Mouse (Mus musculus): ENCODE results near the gene Olfr1229.

Gene Olfr1229

DNA sequence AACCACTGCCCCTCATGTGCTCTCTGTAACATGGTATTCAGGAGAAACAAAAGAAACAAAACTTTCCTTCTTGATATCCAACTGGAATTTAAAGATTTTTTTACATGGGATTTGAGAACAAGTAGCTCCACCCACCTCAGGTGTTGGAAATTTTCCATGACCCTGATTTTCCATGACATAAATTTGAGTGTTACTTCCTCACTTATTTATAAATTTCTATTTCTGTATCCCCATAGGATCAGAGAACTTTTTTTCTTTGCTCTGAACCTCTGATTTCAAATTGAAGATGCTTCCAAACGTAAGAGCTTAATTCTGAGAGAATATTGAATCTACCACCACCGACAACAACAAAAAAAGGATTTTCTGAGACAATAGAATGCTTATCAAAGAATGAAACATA, at the start of gene Olfr1229:
Gene Olfr1229 (minus strand): TSS at position 101 of the 400 bp plus-strand sequence.
- no peak for DNase-seq

DNA sequence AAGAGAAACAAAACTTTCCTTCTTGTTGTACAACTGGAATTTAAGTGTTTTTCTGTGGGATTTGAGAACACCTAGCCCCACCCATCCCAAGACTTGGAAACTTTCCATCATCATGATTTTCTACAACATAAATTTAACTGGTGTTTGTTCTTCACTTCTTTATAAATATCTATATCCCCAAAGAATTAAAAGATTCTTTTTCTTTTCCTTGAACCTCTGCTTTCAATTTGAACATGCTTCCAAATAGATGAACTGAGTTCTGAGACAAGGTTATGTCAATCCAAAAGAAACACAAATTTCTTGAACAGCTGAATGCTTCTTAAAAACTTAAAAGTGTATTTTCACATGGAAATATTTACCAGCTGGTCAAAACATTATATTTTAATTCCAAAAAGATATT, 41.8 kb upstream of the Olfr1229 start, which contains the start of gene Olfr1232:
Gene Olfr1232 (minus strand): TSS at position 101 of the 400 bp plus-strand sequence.
- DNase-seq = no peak

DNA sequence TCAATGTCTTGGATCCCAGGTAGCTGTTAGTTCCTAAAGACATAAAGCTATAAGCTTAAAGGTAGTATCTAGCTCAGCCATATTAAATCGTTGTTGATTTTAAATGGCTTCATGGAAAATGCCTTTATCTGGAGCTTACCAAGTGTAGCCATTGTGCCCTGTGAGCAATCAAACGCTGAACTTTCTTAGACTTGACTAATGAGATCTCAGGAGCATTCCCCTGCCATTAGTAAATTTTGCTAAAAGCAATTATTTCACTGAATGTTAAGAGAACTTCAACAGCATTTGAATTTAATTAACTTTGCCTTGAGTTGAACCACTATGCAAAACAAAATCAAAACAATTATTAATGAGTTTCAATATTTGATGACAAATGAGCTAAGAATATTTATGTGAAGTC, 19.2 kb upstream of the Olfr1229 start, which contains the start of gene Olfr1231:
Gene Olfr1231 (minus strand): TSS at position 101 of the 400 bp plus-strand sequence.
- DNase-seq = no peak

DNA sequence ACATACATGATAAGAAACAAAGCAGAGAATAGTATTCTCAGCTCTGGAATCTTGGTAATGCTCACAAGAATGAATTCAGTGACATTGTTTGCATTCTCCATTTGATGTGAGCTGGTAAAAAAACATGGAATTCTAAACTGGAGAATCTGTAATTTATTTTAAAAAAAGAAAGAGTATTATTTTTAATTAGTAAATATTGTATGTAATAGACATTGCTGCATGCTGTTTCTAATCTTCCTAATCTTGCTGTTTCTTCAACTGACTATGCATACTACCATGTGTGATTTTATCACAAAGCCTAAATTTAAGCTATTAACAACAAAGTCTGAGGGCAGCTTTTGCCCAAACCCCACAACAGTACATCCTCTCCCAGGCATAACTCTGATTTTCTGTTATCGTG, 9.4 kb upstream of the Olfr1229 start, which contains the start of gene Olfr1230:
Gene Olfr1230 (minus strand): TSS at position 101 of the 400 bp plus-strand sequence.
- no peak for DNase-seq

DNA sequence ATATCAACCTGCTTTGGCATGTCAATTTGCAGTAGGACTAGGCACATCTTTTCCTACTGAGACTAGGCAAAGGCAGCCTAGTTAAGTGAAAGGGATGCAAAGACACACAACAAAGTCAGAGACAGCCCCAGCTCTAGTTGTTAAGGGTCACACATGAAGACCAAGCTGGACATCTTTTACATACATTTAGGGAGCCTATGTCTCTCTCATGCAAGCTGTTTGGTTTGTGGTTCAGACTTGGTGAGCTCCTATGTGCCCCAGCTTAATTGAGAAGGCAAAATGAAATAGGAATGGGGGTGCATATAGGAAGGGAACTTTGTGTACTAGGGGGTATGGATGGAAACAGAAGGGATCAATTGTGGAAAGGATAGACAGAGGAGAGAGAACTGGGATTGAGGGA, 33.9 kb downstream of the Olfr1229 start, which contains the start of gene Olfr1228:
Gene Olfr1228 (minus strand): TSS at position 101 of the 400 bp plus-strand sequence.
- DNase-seq = no peak
